Mouse (Mus musculus) liver, postnatal 0 days (tissue): ENCODE results near the gene Cblc.

Experiments
- CTCF ChIP-seq: sonication (generic); IDR thresholded peaks from 2 replicates; pipeline ENCODE4 v1.5.1; 2016; ENCODE audit warnings: antibody characterized with exemption, low read depth
- EP300 ChIP-seq: IDR thresholded peaks from 2 replicates; pipeline ENCODE4 v1.6.1; 2016; ENCODE audit warnings: antibody characterized with exemption, low read depth, mild to moderate bottlenecking

DNA sequence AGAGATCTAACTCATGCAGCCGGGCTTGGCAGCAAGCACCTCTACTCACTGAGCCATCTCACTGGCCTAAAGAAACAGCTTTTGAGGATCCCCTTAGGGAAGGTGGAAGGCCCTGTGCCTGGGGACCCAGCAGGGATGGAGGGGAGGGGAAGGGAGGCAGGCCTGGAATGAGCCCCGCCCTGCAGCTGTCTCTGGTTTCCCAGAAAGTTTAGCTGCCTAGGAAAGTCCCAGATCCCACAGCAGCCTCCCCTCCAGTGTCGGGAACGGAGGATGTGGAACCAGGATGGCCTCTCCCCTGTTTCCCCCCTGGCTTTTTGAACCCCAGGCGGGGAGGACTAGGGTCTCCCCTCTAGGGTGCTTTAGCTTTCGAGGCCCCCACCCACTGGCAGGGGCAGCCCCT, 30.1 kb upstream of the Cblc start:
- no peak for TF ChIP-seq CTCF
- no peak for TF ChIP-seq EP300
